Mouse (Mus musculus): Measurements from ENCODE around the gene Ywhag. TPM values are rescaled to one million over a fixed set of nuclear protein-coding genes. Genes with fewer than 3 reads are reported as not detected.

Gene Ywhag
- 149 and 156 TPM in 2 replicates for polyA plus RNA-seq (2015; fragmentation: Nextera tagmentation; extraction: Ambion mirVana)

- peak; percentile 97 for ATAC-seq (ENCODE audit: insufficient number of reproducible peaks, low FRiP score, low TSS enrichment, low read depth)
- under 1% methylated on average over 48 of the region's 48 CpGs for WGBS
- peak within 1 kb of the TSS; percentile 99 for H3K27ac ChIP-seq (replicated peaks)
These were observed at the start of gene Ywhag for GRCm38 (mm10) chr5:135934481-135935175. Gene Ywhag, minus strand, starts transcription at chr5:135934616.

GRCm38 (mm10) chr5:135982398-135982797 is 48.0 kb upstream of the Ywhag start:
- 0 out of 2 replicates have a peak, but pooled peaks cover 4% of the 10 kb centered on the region for H3K4me1 ChIP-seq
- no peak overlapping the region for H3K27ac ChIP-seq (replicated peaks)
- H3K9me3 ChIP-seq (replicated peaks) = no peaks in the 10 kb centered on the region
- H3K4me3 ChIP-seq (replicated peaks) = no peak overlapping the region
- 30% methylated on average over 6 of the region's 6 CpGs for WGBS
- H3K27me3 ChIP-seq = no peaks in the 10 kb centered on the region
- peak; percentile 66 for ATAC-seq (ENCODE audit: insufficient number of reproducible peaks, low FRiP score, low TSS enrichment, low read depth)
- no peak overlapping the region for H3K4me2 ChIP-seq (replicated peaks)
- H3K36me3 ChIP-seq = no peaks in the 10 kb centered on the region
- H3K9ac ChIP-seq = no peak overlapping the region

More at GRCm38 (mm10) chr5:135934481-135935175, at the start of gene Ywhag:
- peak within 1 kb of the TSS; percentile 56 for H3K4me2 ChIP-seq (replicated peaks)
- H3K4me3 ChIP-seq (replicated peaks) = peak within 1 kb of the TSS; percentile 67
- peaks cover 22% of the 10 kb centered on the region for H3K36me3 ChIP-seq
- no peaks in the 10 kb centered on the region for H3K9me3 ChIP-seq (replicated peaks)
- peaks cover 21% of the 10 kb centered on the region; the same call in 1 of the 2 replicates for H3K4me1 ChIP-seq
- H3K9ac ChIP-seq = peak within 1 kb of the TSS; percentile 73
- H3K27me3 ChIP-seq = no peaks in the 10 kb centered on the region

GRCm38 (mm10) chr5:135979904-135980303 is 45.5 kb upstream of the Ywhag start, which contains the start of gene Zp3:
Gene Zp3, plus strand, starts transcription at chr5:135980099.
- no peak within 1 kb of the TSS for H3K27ac ChIP-seq (replicated peaks)
- no peak within 1 kb of the TSS for H3K4me2 ChIP-seq (replicated peaks)
- H3K9ac ChIP-seq = no peak within 1 kb of the TSS
- no peak for ATAC-seq (ENCODE audit: insufficient number of reproducible peaks, low FRiP score, low TSS enrichment, low read depth)
- no peak within 1 kb of the TSS for H3K4me3 ChIP-seq (replicated peaks)
- WGBS = 75% methylated on average over 8 of the region's 8 CpGs
- no peaks in the 10 kb centered on the region for H3K36me3 ChIP-seq
- no peaks in the 10 kb centered on the region for H3K9me3 ChIP-seq (replicated peaks)
- H3K27me3 ChIP-seq = no peaks in the 10 kb centered on the region
- H3K4me1 ChIP-seq = 0 out of 2 replicates have a peak, but pooled peaks cover 4% of the 10 kb centered on the region

- no peaks in the 10 kb centered on the region for H3K9me3 ChIP-seq (replicated peaks)
- no peak overlapping the region for H3K9ac ChIP-seq
- WGBS = 82% methylated on average over 5 of the region's 5 CpGs
- no peaks in the 10 kb centered on the region for H3K36me3 ChIP-seq
- no peak for ATAC-seq (ENCODE audit: insufficient number of reproducible peaks, low FRiP score, low TSS enrichment, low read depth)
- no peaks in the 10 kb centered on the region for H3K27me3 ChIP-seq
- H3K27ac ChIP-seq (replicated peaks) = no peak overlapping the region
- H3K4me3 ChIP-seq (replicated peaks) = no peak overlapping the region
- H3K4me2 ChIP-seq (replicated peaks) = no peak overlapping the region
- H3K4me1 ChIP-seq = peaks cover 7% of the 10 kb centered on the region; the same call in 1 of the 2 replicates
These were observed 45.0 kb upstream of the Ywhag start for GRCm38 (mm10) chr5:135979381-135979780.

GRCm38 (mm10) chr5:135975893-135976668 is 41.7 kb upstream of the Ywhag start:
- no peaks in the 10 kb centered on the region for H3K9me3 ChIP-seq (replicated peaks)
- H3K4me3 ChIP-seq (replicated peaks) = no peak overlapping the region
- no peak overlapping the region for H3K27ac ChIP-seq (replicated peaks)
- 91% methylated on average over 8 of the region's 8 CpGs for WGBS
- ATAC-seq (ENCODE audit: insufficient number of reproducible peaks, low FRiP score, low TSS enrichment, low read depth) = no peak
- H3K36me3 ChIP-seq = no peaks in the 10 kb centered on the region
- peaks cover 6% of the 10 kb centered on the region; the same call in 1 of the 2 replicates for H3K4me1 ChIP-seq
- no peak overlapping the region for H3K4me2 ChIP-seq (replicated peaks)
- H3K9ac ChIP-seq = no peak overlapping the region
- no peaks in the 10 kb centered on the region for H3K27me3 ChIP-seq

GRCm38 (mm10) chr5:135974365-135974764 is 39.9 kb upstream of the Ywhag start, which contains the start of gene Ssc4d:
Gene Ssc4d, minus strand, starts transcription at chr5:135974531.
- H3K9me3 ChIP-seq (replicated peaks) = no peaks in the 10 kb centered on the region
- no peak within 1 kb of the TSS for H3K27ac ChIP-seq (replicated peaks)
- H3K9ac ChIP-seq = no peak within 1 kb of the TSS
- H3K4me3 ChIP-seq (replicated peaks) = peak within 1 kb of the TSS; percentile 19
- no peaks in the 10 kb centered on the region for H3K27me3 ChIP-seq
- no peak for ATAC-seq (ENCODE audit: insufficient number of reproducible peaks, low FRiP score, low TSS enrichment, low read depth)
- no peaks in the 10 kb centered on the region for H3K36me3 ChIP-seq
- peaks cover 6% of the 10 kb centered on the region; the same call in 1 of the 2 replicates for H3K4me1 ChIP-seq
- H3K4me2 ChIP-seq (replicated peaks) = 0 out of 2 replicates have a peak within 1 kb of the TSS, but pooled peaks have one; percentile 24
- WGBS = 14% methylated on average over 9 of the region's 9 CpGs

GRCm38 (mm10) chr5:135971876-135972275 is 37.5 kb upstream of the Ywhag start:
- Histone ChIP-seq H3K27me3 (no peaks in the 10 kb centered on the region), H3K4me3 (replicated peaks) (no peak overlapping the region), H3K36me3 (no peaks in the 10 kb centered on the region), H3K4me2 (replicated peaks) (no peak overlapping the region), H3K4me1 (peaks cover 6% of the 10 kb centered on the region; the same call in 1 of the 2 replicates), H3K27ac (replicated peaks) (no peak overlapping the region), H3K9ac (no peak overlapping the region), H3K9me3 (replicated peaks) (no peaks in the 10 kb centered on the region)
- 87% methylated on average over 7 of the region's 7 CpGs for WGBS
- no peak for ATAC-seq (ENCODE audit: insufficient number of reproducible peaks, low FRiP score, low TSS enrichment, low read depth)

GRCm38 (mm10) chr5:135970247-135970646 is 35.8 kb upstream of the Ywhag start:
- Histone ChIP-seq H3K4me1 (peaks cover 11% of the 10 kb centered on the region), H3K36me3 (no peaks in the 10 kb centered on the region), H3K9ac (no peak overlapping the region), H3K4me3 (replicated peaks) (no peak overlapping the region), H3K27me3 (no peaks in the 10 kb centered on the region), H3K27ac (replicated peaks) (no peak overlapping the region), H3K9me3 (replicated peaks) (no peaks in the 10 kb centered on the region), H3K4me2 (replicated peaks) (no peak overlapping the region)
- no peak for ATAC-seq (ENCODE audit: insufficient number of reproducible peaks, low FRiP score, low TSS enrichment, low read depth)
- WGBS = 75% methylated on average over 6 of the region's 6 CpGs

- H3K27me3 ChIP-seq = no peaks in the 10 kb centered on the region
- H3K27ac ChIP-seq (replicated peaks) = no peak overlapping the region
- no peak overlapping the region for H3K4me3 ChIP-seq (replicated peaks)
- H3K4me1 ChIP-seq = peaks cover 8% of the 10 kb centered on the region
- H3K4me2 ChIP-seq (replicated peaks) = no peak overlapping the region
- no peaks in the 10 kb centered on the region for H3K9me3 ChIP-seq (replicated peaks)
- H3K9ac ChIP-seq = no peak overlapping the region
- H3K36me3 ChIP-seq = no peaks in the 10 kb centered on the region
- no peak for ATAC-seq (ENCODE audit: insufficient number of reproducible peaks, low FRiP score, low TSS enrichment, low read depth)
- 52% methylated on average over 1 of the region's 1 CpGs for WGBS
These were observed 34.4 kb upstream of the Ywhag start for GRCm38 (mm10) chr5:135968781-135969180.

- no peaks in the 10 kb centered on the region for H3K9me3 ChIP-seq (replicated peaks)
- WGBS = 62% methylated on average over 9 of the region's 9 CpGs
These were observed 32.5 kb upstream of the Ywhag start for GRCm38 (mm10) chr5:135966866-135967265.

GRCm38 (mm10) chr5:135965501-135965930 is 31.1 kb upstream of the Ywhag start:
- Histone ChIP-seq H3K36me3 (no peaks in the 10 kb centered on the region), H3K4me1 (peaks cover 21% of the 10 kb centered on the region), H3K4me3 (replicated peaks) (peak overlapping the region; percentile 22), H3K9me3 (replicated peaks) (no peaks in the 10 kb centered on the region), H3K9ac (no peak overlapping the region; the same call in 1 of the 2 replicates), H3K27me3 (no peaks in the 10 kb centered on the region), H3K27ac (replicated peaks) (no peak overlapping the region), H3K4me2 (replicated peaks) (peak overlapping the region; percentile 48)
- no peak for ATAC-seq (ENCODE audit: insufficient number of reproducible peaks, low FRiP score, low TSS enrichment, low read depth)
- WGBS = 11% methylated on average over 24 of the region's 24 CpGs

More at GRCm38 (mm10) chr5:135966866-135967265, 32.5 kb upstream of the Ywhag start:
- Histone ChIP-seq H3K4me2 (replicated peaks) (no peak overlapping the region), H3K9ac (no peak overlapping the region), H3K4me3 (replicated peaks) (no peak overlapping the region), H3K36me3 (no peaks in the 10 kb centered on the region), H3K27ac (replicated peaks) (no peak overlapping the region), H3K4me1 (peaks cover 16% of the 10 kb centered on the region), H3K27me3 (no peaks in the 10 kb centered on the region)
- ATAC-seq (ENCODE audit: insufficient number of reproducible peaks, low FRiP score, low TSS enrichment, low read depth) = no peak
